Mouse (Mus musculus) c-Kit-positive CD71-positive TER-119-positive erythroid progenitor cells, embryonic 14.5 days (primary cell): ENCODE measurements around the gene Hrc.
"Not testable (repeated sequence)": the region's sequence is repeated elsewhere in the genome, so short reads cannot be mapped to it uniquely, and the experiment has no call there.

Experiments
- DNase-seq: peaks from one replicate; pipeline ENCODE4 v3.0.0-alpha.2; 2013; ENCODE audit warnings: low spot score

Gene Hrc

GRCm38 (mm10) chr7:45333431-45333982 lies 1.6 kb upstream of the Hrc start, which contains the start of gene Trpm4:
Trpm4 (minus strand) TSS chr7:45333780.
- DNase-seq = no peak

GRCm38 (mm10) chr7:45334605-45335004 lies 485 bp upstream of the Hrc start:
- no peak for DNase-seq

- DNase-seq = no peak
Observed at GRCm38 (mm10) chr7:45336319-45336718, 1.2 kb downstream of the Hrc start.

- DNase-seq = no peak
Observed at GRCm38 (mm10) chr7:45337469-45337868, 2.4 kb downstream of the Hrc start.

GRCm38 (mm10) chr7:45338161-45338911 lies 3.2 kb downstream of the Hrc start:
- DNase-seq = no peak

- peak; percentile 70 for DNase-seq
Observed at GRCm38 (mm10) chr7:45339410-45340065, 4.4 kb downstream of the Hrc start.

- DNase-seq = no peak
Observed at GRCm38 (mm10) chr7:45340066-45340442, 5.0 kb downstream of the Hrc start.

GRCm38 (mm10) chr7:45340669-45341068 lies 5.6 kb downstream of the Hrc start:
- DNase-seq = peak; percentile 74

- DNase-seq = peak; percentile 94
Observed at GRCm38 (mm10) chr7:45341303-45341702, 6.2 kb downstream of the Hrc start.

GRCm38 (mm10) chr7:45342081-45342480 lies 7.0 kb downstream of the Hrc start:
- no peak for DNase-seq

GRCm38 (mm10) chr7:45343543-45343942 lies 8.5 kb downstream of the Hrc start:
- DNase-seq = no peak

- no peak for DNase-seq
Observed at GRCm38 (mm10) chr7:45346905-45347304, 11.8 kb downstream of the Hrc start.

- no peak for DNase-seq
Observed at GRCm38 (mm10) chr7:45353041-45353440, 18.0 kb downstream of the Hrc start.

- DNase-seq = no peak
Observed at GRCm38 (mm10) chr7:45355318-45356020, 20.4 kb downstream of the Hrc start.

GRCm38 (mm10) chr7:45356087-45356486 lies 21.0 kb downstream of the Hrc start:
- no peak for DNase-seq

GRCm38 (mm10) chr7:45359081-45359480 lies 24.0 kb downstream of the Hrc start:
- DNase-seq = not testable (repeated sequence)

- DNase-seq = no peak
Observed at GRCm38 (mm10) chr7:45360404-45361125, 25.5 kb downstream of the Hrc start.

GRCm38 (mm10) chr7:45361243-45361804 lies 26.2 kb downstream of the Hrc start:
- DNase-seq = no peak

GRCm38 (mm10) chr7:45362801-45363200 lies 27.7 kb downstream of the Hrc start:
- peak; percentile 71 for DNase-seq

GRCm38 (mm10) chr7:45363983-45364382 lies 28.9 kb downstream of the Hrc start:
- DNase-seq = no peak
